Mouse (Mus musculus): Measurements from ENCODE around the gene Smco3.

- TF ChIP-seq POLR2A (IDR thresholded peaks at IDR 0.05; ENCODE audit: insufficient read depth, low read depth, low read length) (no peak), CTCF (IDR thresholded peaks at IDR 0.05; ENCODE audit: insufficient read depth, low read depth, low read length) (no peak)
Observed at GRCm38 (mm10) chr6:136782146-136782545, 53.1 kb downstream of the Smco3 start.
